Mouse (Mus musculus) liver, embryonic 15.5 days (tissue): ENCODE results near the gene Bank1. TPM values are rescaled to one million over a fixed set of nuclear protein-coding genes. Genes with fewer than 3 reads are reported as not detected.
"Not testable (repeated sequence)": the region's sequence is repeated elsewhere in the genome, so short reads cannot be mapped to it uniquely, and the experiment has no call there.

Source experiments
- ATAC-seq: fragments of 200-750 bp; cut with Nextera tagmentation; 2 replicates; pipeline ENCODE4 v1.8.0; 2017; ENCODE audit warnings: moderate number of reproducible peaks, mild to moderate bottlenecking, moderate library complexity; ENCODE audit not compliant: insufficient read depth
- H3K27ac ChIP-seq: fragments of 300-500 bp; sonication (generic); replicated peaks from 2 replicates; pipeline ENCODE4 v1.5.1; 2015; ENCODE audit warnings: mild to moderate bottlenecking, inconsistent platforms
- H3K27me3 ChIP-seq: fragments of 300-500 bp; sonication (generic); 2 replicates; pipeline ENCODE4 v1.6.1; 2015; ENCODE audit warnings: mild to moderate bottlenecking, inconsistent platforms
- H3K36me3 ChIP-seq: fragments of 300-500 bp; sonication (generic); replicated peaks from 2 replicates; pipeline ENCODE4 v1.6.1; 2015; ENCODE audit warnings: moderate library complexity, mild to moderate bottlenecking, inconsistent platforms
- H3K4me1 ChIP-seq: fragments of 300-500 bp; sonication (generic); replicated peaks from 2 replicates; pipeline ENCODE4 v1.6.1; 2015; ENCODE audit warnings: inconsistent platforms
- H3K4me2 ChIP-seq: fragments of 300-500 bp; sonication (generic); 2 replicates; pipeline ENCODE4 v1.6.1; 2015; ENCODE audit warnings: moderate library complexity, mild to moderate bottlenecking, inconsistent platforms
- H3K4me3 ChIP-seq: fragments of 300-500 bp; sonication (generic); replicated peaks from 2 replicates; pipeline ENCODE4 v1.5.1; 2015; ENCODE audit warnings: mild to moderate bottlenecking, inconsistent platforms
- H3K9ac ChIP-seq: fragments of 300-500 bp; sonication (generic); 2 replicates; pipeline ENCODE4 v1.6.1; 2015; ENCODE audit warnings: moderate library complexity, mild to moderate bottlenecking, inconsistent platforms
- H3K9me3 ChIP-seq: fragments of 300-500 bp; sonication (generic); replicated peaks from 2 replicates; pipeline ENCODE4 v1.6.1; 2016; ENCODE audit warnings: inconsistent platforms
- WGBS: fragments of 180-500 bp; shearing (Covaris S2); methylation state at CpG from one replicate; pipeline ENCODE4 v1.1.7; 2015; ENCODE audit warnings: mixed read lengths; ENCODE audit not compliant: insufficient replicate concordance; 5-methylcytosine and 5-hydroxymethylcytosine counted together
- polyA plus RNA-seq: library from polyadenylated mRNA; unstranded; fragments of >200 nt; fragmentation: Nextera tagmentation; extraction: Ambion mirVana; gene quantifications from 2 replicates; pipeline ENCODE4 v1.2.1, GENCODE M21; 2015

Gene Bank1
- polyA plus RNA-seq, 1 experiment from 2014 or later: 2.8 TPM

GRCm38 (mm10) chr3:136324716-136325115 lies 1.1 kb downstream of the Bank1 start:
- H3K4me1 ChIP-seq, H3K4me2 ChIP-seq, H3K4me3 ChIP-seq, ATAC-seq, H3K9me3 ChIP-seq, H3K36me3 ChIP-seq, H3K27ac ChIP-seq, H3K9ac ChIP-seq, H3K27me3 ChIP-seq: not testable (repeated sequence)
- WGBS: 78% methylated on average over 6 of the region's 6 CpGs

DNA sequence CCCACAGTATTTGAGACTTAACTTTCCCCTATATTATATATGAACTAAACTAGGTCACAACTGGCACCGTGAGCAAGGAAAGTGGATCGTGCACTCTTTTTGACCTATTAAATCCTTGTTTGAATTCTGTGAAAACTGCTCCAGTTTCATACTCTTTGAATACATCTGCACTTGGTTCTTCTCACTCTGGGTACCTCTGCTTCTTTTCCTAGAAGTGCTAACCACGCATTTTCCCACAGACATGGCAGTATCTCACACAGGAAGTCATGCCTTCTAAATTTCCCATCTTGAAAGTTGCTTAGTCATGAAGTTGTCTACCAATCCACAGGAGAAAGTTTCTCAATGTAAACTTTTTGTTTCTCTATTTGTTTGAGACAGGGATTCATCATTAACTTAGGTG lies 3.9 kb downstream of the Bank1 start:
- Histone ChIP-seq H3K4me1 (no peaks in the 10 kb centered on the region), H3K4me3 (no peak overlapping the region), H3K27ac (no peak overlapping the region), H3K36me3 (no peaks in the 10 kb centered on the region), H3K9ac (no peak overlapping the region), H3K9me3 (no peaks in the 10 kb centered on the region), H3K4me2 (no peak overlapping the region), H3K27me3 (no peaks in the 10 kb centered on the region)
- no peak for ATAC-seq
- WGBS: 63% methylated on average over 3 of the region's 3 CpGs

DNA sequence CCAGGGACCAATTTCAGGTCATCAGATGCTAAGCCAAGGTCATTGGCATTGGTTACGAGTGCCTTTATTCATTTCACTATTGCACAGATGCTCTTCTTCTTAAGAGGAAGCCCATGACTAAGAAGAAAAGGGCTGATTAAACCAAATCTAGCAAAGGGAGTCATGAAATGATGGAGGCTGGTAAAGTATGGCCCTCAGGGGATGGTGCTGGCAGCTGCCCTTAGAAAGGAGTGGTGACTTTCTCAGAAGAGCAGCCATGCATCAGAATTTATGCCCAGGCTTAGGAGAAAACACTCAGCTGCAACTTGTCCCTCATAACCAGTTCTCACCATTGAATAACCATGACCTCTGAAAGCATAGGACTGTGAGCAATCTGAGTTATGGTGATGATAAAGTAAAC lies 17.4 kb downstream of the Bank1 start:
- H3K27ac ChIP-seq: no peak overlapping the region
- H3K4me2 ChIP-seq: no peak overlapping the region
- H3K4me3 ChIP-seq: no peak overlapping the region
- WGBS: 57% methylated on average over 1 of the region's 1 CpGs
- no peak overlapping the region for H3K9ac ChIP-seq
- no peaks in the 10 kb centered on the region for H3K4me1 ChIP-seq
- ATAC-seq: no peak
- no peaks in the 10 kb centered on the region for H3K27me3 ChIP-seq
- no peaks in the 10 kb centered on the region for H3K36me3 ChIP-seq
- H3K9me3 ChIP-seq: no peaks in the 10 kb centered on the region

GRCm38 (mm10) chr3:136306564-136307158 lies 19.2 kb downstream of the Bank1 start:
- 54% methylated on average over 5 of the region's 5 CpGs for WGBS
- no peak for ATAC-seq
- Histone ChIP-seq H3K4me3 (no peak overlapping the region), H3K4me1 (no peaks in the 10 kb centered on the region), H3K27ac (no peak overlapping the region), H3K9me3 (no peaks in the 10 kb centered on the region), H3K36me3 (no peaks in the 10 kb centered on the region), H3K4me2 (no peak overlapping the region), H3K27me3 (no peaks in the 10 kb centered on the region), H3K9ac (no peak overlapping the region)

GRCm38 (mm10) chr3:136302541-136302940 lies 23.3 kb downstream of the Bank1 start:
- no peaks in the 10 kb centered on the region for H3K9me3 ChIP-seq
- no peaks in the 10 kb centered on the region for H3K36me3 ChIP-seq
- H3K27ac ChIP-seq: no peak overlapping the region
- H3K27me3 ChIP-seq: no peaks in the 10 kb centered on the region
- no peak overlapping the region for H3K9ac ChIP-seq
- H3K4me3 ChIP-seq: no peak overlapping the region
- WGBS: 28% methylated on average over 1 of the region's 1 CpGs
- H3K4me2 ChIP-seq: no peak overlapping the region
- H3K4me1 ChIP-seq: no peaks in the 10 kb centered on the region
- ATAC-seq: no peak

DNA sequence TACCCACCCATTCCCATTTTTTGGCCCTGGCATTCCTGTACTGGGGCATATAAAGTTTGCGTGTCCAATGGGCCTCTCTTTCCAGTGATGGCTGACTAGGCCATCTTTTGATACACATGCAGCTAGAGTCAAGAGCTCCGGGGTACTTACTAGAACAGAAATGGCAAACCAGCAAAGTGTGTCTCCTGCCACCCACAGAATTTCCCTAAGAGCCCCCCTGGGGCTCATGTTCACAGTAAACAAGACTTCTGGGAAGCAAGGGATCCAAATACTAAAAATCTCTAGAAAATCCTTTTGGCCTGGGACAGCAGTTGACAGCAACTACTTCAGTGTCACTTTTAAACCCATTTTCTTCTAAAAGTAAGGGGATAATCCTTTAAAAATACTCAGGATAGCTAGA lies 25.1 kb downstream of the Bank1 start:
- not testable (repeated sequence) for H3K4me3 ChIP-seq, H3K9ac ChIP-seq, ATAC-seq, H3K27me3 ChIP-seq, H3K36me3 ChIP-seq, H3K9me3 ChIP-seq, H3K4me2 ChIP-seq, H3K4me1 ChIP-seq, H3K27ac ChIP-seq
- WGBS: 67% methylated on average over 2 of the region's 2 CpGs

DNA sequence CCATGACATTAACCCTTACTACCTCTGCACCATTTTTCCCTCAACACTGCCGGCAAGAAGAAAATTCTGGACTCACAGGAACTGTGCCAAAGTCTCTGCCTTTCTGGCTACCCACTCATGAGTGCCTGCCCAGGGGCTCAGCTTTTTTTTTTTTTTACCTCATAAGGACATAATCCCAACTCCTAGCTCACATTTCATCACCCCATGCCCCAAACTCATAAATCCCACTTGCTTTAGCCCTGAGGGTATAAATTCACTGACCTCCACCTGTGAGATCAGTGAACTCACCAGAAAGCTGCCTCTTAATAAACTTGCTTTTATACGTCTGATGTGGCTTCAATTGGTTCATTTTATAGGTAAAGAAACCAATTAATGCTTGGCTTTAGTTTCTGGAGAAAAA lies 28.5 kb downstream of the Bank1 start:
- ATAC-seq: no peak
- H3K9ac ChIP-seq: no peak overlapping the region
- H3K4me1 ChIP-seq: no peaks in the 10 kb centered on the region
- no peak overlapping the region for H3K27ac ChIP-seq
- H3K27me3 ChIP-seq: no peaks in the 10 kb centered on the region
- H3K36me3 ChIP-seq: no peaks in the 10 kb centered on the region
- no peak overlapping the region for H3K4me3 ChIP-seq
- H3K4me2 ChIP-seq: no peak overlapping the region
- 62% methylated on average over 2 of the region's 2 CpGs for WGBS
- H3K9me3 ChIP-seq: no peaks in the 10 kb centered on the region

- 41% methylated on average over 2 of the region's 2 CpGs for WGBS
- Histone ChIP-seq H3K27ac (no peak overlapping the region), H3K4me1 (no peaks in the 10 kb centered on the region), H3K36me3 (no peaks in the 10 kb centered on the region), H3K9me3 (no peaks in the 10 kb centered on the region), H3K4me2 (no peak overlapping the region), H3K27me3 (no peaks in the 10 kb centered on the region), H3K4me3 (no peak overlapping the region), H3K9ac (no peak overlapping the region)
- ATAC-seq: no peak
Measured at GRCm38 (mm10) chr3:136295250-136295649, 30.6 kb downstream of the Bank1 start.

DNA sequence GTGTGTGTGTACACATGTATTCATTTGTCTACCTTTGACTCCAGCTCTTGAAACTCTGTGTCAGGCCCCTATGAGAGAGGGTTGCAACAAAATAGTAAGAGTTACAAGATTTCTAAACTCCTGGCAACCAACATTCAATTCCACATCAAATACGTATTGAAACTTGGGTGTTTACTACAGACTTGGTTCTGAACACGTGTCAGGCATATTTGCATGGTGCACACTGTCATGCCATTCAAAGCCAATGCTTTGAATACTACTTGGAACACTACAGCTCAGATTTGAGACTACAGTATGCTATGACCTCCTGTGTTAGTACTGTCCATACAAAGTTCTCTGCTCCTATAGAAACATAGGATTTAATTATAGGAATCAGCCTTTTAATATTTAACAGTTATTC lies 38.0 kb downstream of the Bank1 start:
- H3K9me3 ChIP-seq: no peaks in the 10 kb centered on the region
- no peak overlapping the region for H3K9ac ChIP-seq
- H3K27ac ChIP-seq: no peak overlapping the region
- H3K4me2 ChIP-seq: no peak overlapping the region
- no peaks in the 10 kb centered on the region for H3K36me3 ChIP-seq
- WGBS: 61% methylated on average over 2 of the region's 2 CpGs
- H3K4me3 ChIP-seq: no peak overlapping the region
- no peaks in the 10 kb centered on the region for H3K4me1 ChIP-seq
- ATAC-seq: no peak
- no peaks in the 10 kb centered on the region for H3K27me3 ChIP-seq

DNA sequence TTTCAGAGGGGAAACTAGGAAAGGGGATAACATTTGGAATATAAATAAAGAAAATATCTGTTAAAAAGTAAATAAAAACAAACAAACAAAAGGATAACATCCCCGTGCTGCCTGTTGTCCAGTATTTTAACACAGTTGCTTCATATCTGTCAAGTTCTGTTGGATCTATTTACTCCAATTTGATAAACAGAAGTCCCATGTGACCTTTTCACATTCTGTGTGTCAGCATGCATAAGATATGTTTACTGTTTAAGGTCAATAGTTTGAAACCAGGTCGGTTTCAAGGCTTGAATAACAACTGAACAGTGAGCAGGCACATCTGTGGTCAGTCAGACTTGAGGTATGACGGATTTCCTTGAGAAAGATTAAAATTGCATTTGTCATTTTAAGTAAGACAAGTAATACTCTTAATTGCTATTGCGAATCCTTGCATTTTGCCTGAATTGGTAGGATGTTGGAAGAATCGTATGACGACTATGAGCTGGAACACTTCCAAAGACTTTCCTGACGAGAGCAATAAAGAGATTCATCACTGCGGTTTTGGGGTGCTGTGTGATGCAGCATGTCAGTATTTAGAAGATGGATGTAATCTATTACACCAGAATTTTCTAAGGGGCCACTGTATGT lies 60.8 kb downstream of the Bank1 start:
- no peaks in the 10 kb centered on the region for H3K36me3 ChIP-seq
- no peaks in the 10 kb centered on the region for H3K9me3 ChIP-seq
- H3K4me3 ChIP-seq: no peak overlapping the region
- no peaks in the 10 kb centered on the region for H3K27me3 ChIP-seq
- H3K4me2 ChIP-seq: no peak overlapping the region
- no peak overlapping the region for H3K27ac ChIP-seq
- ATAC-seq: no peak
- H3K4me1 ChIP-seq: no peaks in the 10 kb centered on the region
- no peak overlapping the region for H3K9ac ChIP-seq
- WGBS: 65% methylated on average over 8 of the region's 8 CpGs

GRCm38 (mm10) chr3:136257761-136258160 lies 68.1 kb downstream of the Bank1 start:
- Histone ChIP-seq H3K9me3 (no peaks in the 10 kb centered on the region), H3K4me2 (no peak overlapping the region), H3K27me3 (no peaks in the 10 kb centered on the region), H3K4me1 (no peaks in the 10 kb centered on the region), H3K27ac (no peak overlapping the region), H3K36me3 (no peaks in the 10 kb centered on the region), H3K9ac (no peak overlapping the region), H3K4me3 (no peak overlapping the region)
- ATAC-seq: no peak
- WGBS: 52% methylated on average over 3 of the region's 3 CpGs

DNA sequence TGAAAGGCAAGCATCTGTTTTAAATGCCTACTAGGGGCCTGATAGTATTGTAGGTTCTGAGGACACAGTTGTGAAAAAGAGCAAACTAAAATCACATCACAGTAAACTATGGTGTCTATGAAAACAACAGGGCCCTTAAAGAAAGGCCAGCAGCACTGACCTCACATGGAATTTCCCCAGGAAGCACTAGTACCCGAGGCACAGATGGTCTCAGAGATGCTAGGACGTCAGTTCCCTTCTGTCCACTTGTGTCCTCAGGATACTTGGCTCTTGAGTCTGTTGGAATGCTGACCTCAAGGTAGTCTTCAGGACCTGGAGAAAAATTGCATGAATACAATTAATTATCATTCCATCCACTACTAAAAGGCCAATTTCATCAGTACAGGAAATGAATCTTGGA lies 71.2 kb downstream of the Bank1 start:
- Histone ChIP-seq H3K27me3 (no peaks in the 10 kb centered on the region), H3K9ac (no peak overlapping the region), H3K4me2 (no peak overlapping the region), H3K36me3 (no peaks in the 10 kb centered on the region), H3K4me1 (no peaks in the 10 kb centered on the region), H3K27ac (no peak overlapping the region), H3K9me3 (no peaks in the 10 kb centered on the region), H3K4me3 (no peak overlapping the region)
- no peak for ATAC-seq
- 25% methylated on average over 2 of the region's 2 CpGs for WGBS
